Mouse (Mus musculus): Measurements from ENCODE around the gene Gm39566. TPM values are rescaled to one million over a fixed set of nuclear protein-coding genes. Genes with fewer than 3 reads are reported as not detected.

Gm39566 gene
- total RNA-seq, 2 experiments from 2014 or later: not detected

DNA sequence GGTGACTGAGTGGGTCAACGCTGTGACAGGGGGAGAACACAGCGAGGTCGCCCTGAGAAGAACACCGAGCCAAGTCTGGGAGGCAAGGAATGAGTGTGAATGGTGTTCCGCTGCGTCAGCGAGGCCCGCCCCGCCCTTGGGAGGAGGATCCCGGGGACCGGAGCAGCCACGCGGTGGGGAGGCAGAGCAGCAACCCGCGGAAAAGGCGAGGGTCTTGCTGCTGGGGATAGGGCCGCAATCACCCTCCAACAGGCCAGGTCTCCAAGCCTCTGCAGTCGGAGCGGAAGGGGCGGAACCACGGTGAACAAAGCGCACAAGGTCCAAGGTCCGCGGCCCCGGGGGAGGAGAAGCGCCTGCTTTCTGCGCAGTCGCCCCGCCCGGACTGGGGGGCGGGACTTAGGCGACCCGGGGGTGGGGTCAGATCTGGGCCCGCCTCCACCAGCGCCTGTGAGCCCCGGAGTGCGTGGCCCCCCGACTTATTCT lies 31.1 kb upstream of the Gm39566 start, which contains the start of gene Plscr3:
Plscr3 (plus strand) TSS at position 179 of the 483 bp plus-strand sequence.
- TF ChIP-seq CTCF (conservative IDR thresholded peaks at IDR 0.05): no peak; the same call in 1 of the 2 replicates
- Histone ChIP-seq H3K4me3 (peak within 1 kb of the TSS; percentile 96), H3K27ac (peak within 1 kb of the TSS; percentile 92)
- peak; percentile 84 to 87 for DNase-seq (ENCODE audit: low spot score in 2 of 2)

DNA sequence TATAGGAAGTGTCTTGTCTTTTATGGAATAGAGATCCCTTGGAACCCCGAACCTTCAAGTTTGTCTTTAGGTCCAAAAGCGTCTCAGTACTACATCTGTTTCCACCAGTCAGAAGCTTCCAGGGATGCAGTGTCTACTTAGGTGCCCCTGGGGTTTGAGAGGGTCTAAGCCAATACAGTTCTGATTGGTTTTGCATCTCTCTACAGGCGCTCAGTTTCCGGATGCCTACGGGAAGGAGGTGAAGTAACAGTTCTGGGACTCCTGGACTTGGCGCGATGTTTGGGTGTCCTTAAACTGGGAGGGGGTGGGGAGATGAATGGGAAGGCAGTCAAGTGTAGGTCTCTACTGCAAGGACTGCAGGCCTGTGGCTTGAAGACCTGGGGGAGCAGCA lies 23.6 kb upstream of the Gm39566 start:
- Histone ChIP-seq H3K4me3 (peak overlapping the region; percentile 79), H3K27ac (peak overlapping the region; percentile 95)
- no peak for TF ChIP-seq CTCF (conservative IDR thresholded peaks at IDR 0.05)
- DNase-seq (ENCODE audit: low spot score in 2 of 2): no peak

DNA sequence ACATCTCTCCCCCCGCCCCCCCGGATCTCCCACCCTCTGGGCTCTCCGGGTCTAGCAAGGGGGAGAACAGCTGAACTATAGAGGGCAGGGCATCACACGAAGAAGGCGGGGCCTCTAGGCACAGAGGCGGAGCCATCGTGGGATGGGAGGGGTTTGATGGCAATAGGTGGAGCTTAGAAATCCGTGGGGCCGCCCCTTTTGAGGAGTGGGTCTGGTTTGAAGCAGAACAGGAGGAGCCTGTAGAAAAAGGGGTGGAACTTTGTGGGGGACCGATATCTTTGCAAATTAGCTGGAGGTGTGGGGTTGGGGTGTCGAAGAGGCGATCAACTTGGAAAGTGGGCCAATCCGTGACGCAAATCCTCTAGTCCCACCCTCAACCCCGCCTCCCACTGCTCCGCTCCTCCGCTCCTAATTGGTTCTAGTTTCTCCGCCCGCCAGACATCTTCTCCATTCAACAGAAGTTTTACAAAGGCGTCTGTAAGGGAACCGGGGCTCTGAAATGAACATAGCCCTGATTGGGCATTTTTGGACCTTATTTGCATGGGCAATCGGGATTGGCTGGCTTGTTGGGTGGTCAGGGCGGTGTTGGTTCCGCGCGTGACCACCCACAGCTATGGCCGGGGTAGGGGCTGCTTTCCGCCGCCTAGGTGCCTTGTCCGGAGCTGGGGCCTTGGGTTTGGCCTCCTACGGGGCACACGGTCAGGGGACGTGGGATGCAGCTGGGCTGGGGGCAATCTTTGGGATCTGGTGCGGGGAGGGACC lies 23.0 kb upstream of the Gm39566 start, which contains the start of gene Tmem256:
Tmem256 (plus strand) TSS at position 563 of the 762 bp plus-strand sequence.
- H3K4me3 ChIP-seq: peak within 1 kb of the TSS; percentile 79
- peak; percentile 94 to 99 for DNase-seq (ENCODE audit: low spot score in 2 of 2)
- TF ChIP-seq CTCF (conservative IDR thresholded peaks at IDR 0.05): no peak
- peak within 1 kb of the TSS; percentile 95 for H3K27ac ChIP-seq

- TF ChIP-seq CTCF (conservative IDR thresholded peaks at IDR 0.05): peak; percentile 44
- no peak for DNase-seq (ENCODE audit: low spot score in 2 of 2)
- H3K27ac ChIP-seq: peak within 1 kb of the TSS; percentile 95
- H3K4me3 ChIP-seq: peak within 1 kb of the TSS; percentile 79
Observed at GRCm38 (mm10) chr11:69837604-69837951, 22.5 kb upstream of the Gm39566 start, which contains the start of gene Nlgn2. Nlgn2 (minus strand) TSS chr11:69837784.

GRCm38 (mm10) chr11:69836703-69837576 lies 21.8 kb upstream of the Gm39566 start:
- DNase-seq (ENCODE audit: low spot score in 2 of 2): peak; percentile 25 to 52
- 0 out of 2 replicates have a peak, but pooled peaks have one; percentile 2 for TF ChIP-seq CTCF (conservative IDR thresholded peaks at IDR 0.05)
- Histone ChIP-seq H3K4me3 (peak overlapping the region; percentile 79), H3K27ac (peak overlapping the region; percentile 95)

- Histone ChIP-seq H3K27ac (peak overlapping the region; percentile 95; the same call in 1 of the 2 replicates), H3K4me3 (peak overlapping the region; percentile 79)
- no peak for DNase-seq (ENCODE audit: low spot score in 2 of 2)
- TF ChIP-seq CTCF (conservative IDR thresholded peaks at IDR 0.05): no peak
Observed at GRCm38 (mm10) chr11:69835966-69836335, 20.9 kb upstream of the Gm39566 start.

- no peak for DNase-seq (ENCODE audit: low spot score in 2 of 2)
- TF ChIP-seq CTCF (conservative IDR thresholded peaks at IDR 0.05): no peak
- peak overlapping the region; percentile 53 for H3K27ac ChIP-seq
- H3K4me3 ChIP-seq: peak overlapping the region; percentile 79
Observed at GRCm38 (mm10) chr11:69835326-69835965, 20.3 kb upstream of the Gm39566 start.

DNA sequence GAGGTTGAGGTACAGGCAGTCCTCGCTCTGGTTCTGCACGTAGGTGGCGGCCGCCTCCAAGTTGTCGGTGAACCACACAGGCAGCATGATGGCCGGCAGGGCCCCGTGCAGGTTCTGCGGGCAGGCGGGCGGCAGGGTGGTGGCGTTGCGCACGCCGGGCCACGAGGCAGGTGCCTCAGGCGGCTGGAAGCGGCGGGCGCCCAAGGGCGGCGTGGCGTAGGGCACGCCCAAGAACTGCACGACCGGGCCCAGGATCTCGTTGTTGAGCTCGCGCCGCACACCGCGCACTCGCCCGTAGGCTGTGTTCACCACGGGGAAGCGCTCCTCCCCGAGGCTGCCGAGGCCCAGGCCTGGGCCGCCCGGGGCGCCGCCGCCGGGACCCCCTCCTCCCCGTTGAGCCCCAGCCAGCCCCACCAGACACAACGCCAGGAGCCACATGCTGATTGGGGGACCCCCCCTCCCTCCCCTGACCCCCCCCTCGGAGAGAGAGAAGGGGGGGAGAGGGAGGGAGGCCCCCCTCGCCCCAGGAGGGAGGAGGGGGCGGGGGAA lies 19.0 kb upstream of the Gm39566 start:
- peak overlapping the region; percentile 53; the same call in 1 of the 2 replicates for H3K27ac ChIP-seq
- H3K4me3 ChIP-seq: peak overlapping the region; percentile 79
- no peak for DNase-seq (ENCODE audit: low spot score in 2 of 2)
- no peak for TF ChIP-seq CTCF (conservative IDR thresholded peaks at IDR 0.05)

DNA sequence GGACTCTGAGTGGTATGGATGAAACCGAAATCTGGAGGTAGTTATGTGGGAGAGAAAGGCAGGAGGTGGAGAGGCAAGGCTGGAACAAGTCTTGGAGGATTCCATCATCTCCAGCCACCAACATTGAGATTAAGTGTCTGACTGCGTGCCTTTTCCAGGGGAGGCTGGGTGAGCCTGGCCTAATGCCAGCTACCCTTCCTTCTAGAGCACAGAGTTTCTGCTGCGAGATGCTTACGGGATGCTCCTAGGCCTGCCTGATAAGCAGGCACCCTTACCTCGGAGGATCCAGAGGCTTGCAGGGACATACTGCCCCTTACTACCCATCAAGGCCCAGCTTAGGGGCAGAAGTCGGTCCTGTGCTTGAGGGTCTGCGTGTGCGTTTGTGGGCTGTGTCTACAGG lies 18.5 kb upstream of the Gm39566 start:
- no peak for TF ChIP-seq CTCF (conservative IDR thresholded peaks at IDR 0.05)
- DNase-seq (ENCODE audit: low spot score in 2 of 2): no peak
- Histone ChIP-seq H3K27ac (peak overlapping the region; percentile 53; the same call in 1 of the 2 replicates), H3K4me3 (peak overlapping the region; percentile 79)

DNA sequence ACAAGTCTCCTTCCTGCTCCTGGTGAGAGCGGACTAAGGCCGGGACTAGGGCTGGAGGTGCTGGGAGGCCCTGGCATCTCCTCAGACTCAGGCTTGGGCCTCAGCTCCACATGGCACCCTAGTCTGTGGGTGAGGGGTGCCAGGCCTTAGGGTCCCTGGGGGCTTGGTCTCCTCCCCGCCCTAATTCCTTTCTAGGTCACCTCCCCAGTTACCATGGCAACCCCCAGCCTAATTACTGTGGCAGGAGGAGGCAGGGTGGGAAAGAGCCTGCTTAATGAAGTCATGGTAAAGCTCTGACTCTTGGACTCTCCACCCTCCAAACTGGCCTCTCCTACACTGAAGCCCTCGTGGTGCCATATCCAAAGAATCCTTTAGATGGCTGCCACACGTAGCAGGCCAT lies 13.7 kb upstream of the Gm39566 start:
- Histone ChIP-seq H3K27ac (no peak overlapping the region), H3K4me3 (no peak overlapping the region)
- no peak for TF ChIP-seq CTCF (conservative IDR thresholded peaks at IDR 0.05)
- DNase-seq (ENCODE audit: low spot score in 2 of 2): no peak

DNA sequence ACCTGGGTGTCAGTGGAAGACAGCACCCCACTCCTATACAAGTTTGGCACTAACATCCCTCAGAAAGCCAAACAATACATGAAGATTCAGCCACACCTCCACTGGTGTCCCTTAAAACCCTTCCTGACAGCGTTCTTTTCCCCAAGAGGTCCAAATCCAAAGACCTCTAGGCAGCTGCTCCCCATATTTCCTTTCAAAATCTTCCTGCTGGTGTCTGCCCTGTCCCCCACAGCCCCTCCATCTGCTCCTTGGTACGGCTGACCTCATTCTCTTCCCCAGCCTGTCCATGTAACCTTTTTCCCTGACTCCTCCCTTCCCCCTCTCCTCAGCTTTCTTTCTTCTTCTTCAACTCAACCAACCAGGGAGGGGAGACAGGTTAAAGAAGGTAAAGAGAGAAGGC lies 8.4 kb upstream of the Gm39566 start:
- no peak for TF ChIP-seq CTCF (conservative IDR thresholded peaks at IDR 0.05)
- DNase-seq (ENCODE audit: low spot score in 2 of 2): no peak
- Histone ChIP-seq H3K4me3 (no peak overlapping the region), H3K27ac (no peak overlapping the region)

- no peak within 1 kb of the TSS for H3K4me3 ChIP-seq
- no peak for DNase-seq (ENCODE audit: low spot score in 2 of 2)
- no peak within 1 kb of the TSS for H3K27ac ChIP-seq
- TF ChIP-seq CTCF (conservative IDR thresholded peaks at IDR 0.05): no peak
Observed at GRCm38 (mm10) chr11:69822080-69822479, 7.0 kb upstream of the Gm39566 start, which contains the start of gene Spem1. Spem1 (minus strand) TSS chr11:69822180.

Measured in layer of hippocampus, adult 2 months (tissue).